Mouse (Mus musculus): ENCODE measurements around the gene Nup62. TPM values are rescaled to one million over a fixed set of nuclear protein-coding genes. Genes with fewer than 3 reads are reported as not detected.
A peak's percentile ranks its signal among the peaks of the same experiment; 100 is the strongest.

The Nup62 gene
- polyA plus RNA-seq, 1 experiment from 2014 or later: 51.0 TPM

GRCm38 (mm10) chr7:44851625-44852234, 35.8 kb downstream of the Nup62 start:
- Histone ChIP-seq H3K4me1 (replicated peaks) (peaks cover 69% of the 10 kb centered on the region), H3K4me2 (no peak overlapping the region)
- 92% methylated on average over 12 of the region's 12 CpGs for WGBS

GRCm38 (mm10) chr7:44852259-44853027, 36.6 kb downstream of the Nup62 start:
- ATAC-seq (ENCODE audit: low read depth): no peak
- Histone ChIP-seq H3K27ac (replicated peaks) (no peak overlapping the region), H3K4me1 (replicated peaks) (peaks cover 67% of the 10 kb centered on the region), H3K4me3 (no peak overlapping the region), H3K36me3 (peaks cover 16% of the 10 kb centered on the region), H3K4me2 (peak overlapping the region; percentile 77; the same call in 1 of the 2 replicates), H3K9ac (no peak overlapping the region), H3K27me3 (no peaks in the 10 kb centered on the region), H3K9me3 (no peaks in the 10 kb centered on the region)
- WGBS: 91% methylated on average over 36 of the region's 36 CpGs

More at GRCm38 (mm10) chr7:44851625-44852234, 35.8 kb downstream of the Nup62 start:
- Histone ChIP-seq H3K27me3 (no peaks in the 10 kb centered on the region), H3K27ac (replicated peaks) (no peak overlapping the region), H3K9ac (peak overlapping the region; percentile 89; the same call in 1 of the 2 replicates), H3K36me3 (peaks cover 18% of the 10 kb centered on the region), H3K9me3 (no peaks in the 10 kb centered on the region), H3K4me3 (no peak overlapping the region)
- no peak for ATAC-seq (ENCODE audit: low read depth)

GRCm38 (mm10) chr7:44853065-44853464, 37.2 kb downstream of the Nup62 start:
- H3K27me3 ChIP-seq: no peaks in the 10 kb centered on the region
- no peaks in the 10 kb centered on the region for H3K9me3 ChIP-seq
- no peak overlapping the region for H3K4me3 ChIP-seq
- H3K4me2 ChIP-seq: peak overlapping the region; percentile 77; the same call in 1 of the 2 replicates
- no peak for ATAC-seq (ENCODE audit: low read depth)
- H3K36me3 ChIP-seq: peaks cover 16% of the 10 kb centered on the region
- H3K9ac ChIP-seq: peak overlapping the region; percentile 81; the same call in 1 of the 2 replicates
- no peak overlapping the region for H3K27ac ChIP-seq (replicated peaks)
- 98% methylated on average over 2 of the region's 2 CpGs for WGBS
- H3K4me1 ChIP-seq (replicated peaks): peaks cover 66% of the 10 kb centered on the region

- ATAC-seq (ENCODE audit: low read depth): no peak
- 30% methylated on average over 26 of the region's 26 CpGs for whole genome bisulfite sequencing
These were observed 37.9 kb downstream of the Nup62 start for GRCm38 (mm10) chr7:44853596-44854355.

GRCm38 (mm10) chr7:44854356-44855031, 38.6 kb downstream of the Nup62 start:
- peaks cover 16% of the 10 kb centered on the region for H3K36me3 ChIP-seq
- H3K4me1 ChIP-seq (replicated peaks): peaks cover 72% of the 10 kb centered on the region
- H3K4me3 ChIP-seq: peak overlapping the region; percentile 43
- H3K9ac ChIP-seq: peak overlapping the region; percentile 81
- no peaks in the 10 kb centered on the region for H3K9me3 ChIP-seq
- H3K27me3 ChIP-seq: no peaks in the 10 kb centered on the region
- peak overlapping the region; percentile 93 for H3K27ac ChIP-seq (replicated peaks)
- WGBS: under 1% methylated on average over 45 of the region's 45 CpGs
- peak overlapping the region; percentile 77 for H3K4me2 ChIP-seq
- 0 out of 2 replicates have a peak, but pooled peaks have one; percentile 1 for ATAC-seq (ENCODE audit: low read depth)

More at GRCm38 (mm10) chr7:44853596-44854355, 37.9 kb downstream of the Nup62 start:
- H3K9me3 ChIP-seq: no peaks in the 10 kb centered on the region
- no peaks in the 10 kb centered on the region for H3K27me3 ChIP-seq
- H3K4me3 ChIP-seq: peak overlapping the region; percentile 43
- peak overlapping the region; percentile 77 for H3K4me2 ChIP-seq
- H3K4me1 ChIP-seq (replicated peaks): peaks cover 72% of the 10 kb centered on the region
- peak overlapping the region; percentile 81 for H3K9ac ChIP-seq
- H3K36me3 ChIP-seq: peaks cover 16% of the 10 kb centered on the region
- peak overlapping the region; percentile 93 for H3K27ac ChIP-seq (replicated peaks)

GRCm38 (mm10) chr7:44855036-44855435, 39.1 kb downstream of the Nup62 start:
- Histone ChIP-seq H3K9me3 (no peaks in the 10 kb centered on the region), H3K27me3 (no peaks in the 10 kb centered on the region), H3K4me1 (replicated peaks) (peaks cover 72% of the 10 kb centered on the region), H3K4me2 (peak overlapping the region; percentile 77), H3K27ac (replicated peaks) (peak overlapping the region; percentile 93), H3K9ac (peak overlapping the region; percentile 81), H3K4me3 (peak overlapping the region; percentile 43), H3K36me3 (peaks cover 16% of the 10 kb centered on the region)
- whole genome bisulfite sequencing: 37% methylated on average over 10 of the region's 10 CpGs
- no peak for ATAC-seq (ENCODE audit: low read depth)

- Histone ChIP-seq H3K9ac (peak overlapping the region; percentile 93), H3K9me3 (no peaks in the 10 kb centered on the region), H3K27ac (replicated peaks) (peak overlapping the region; percentile 95), H3K36me3 (peaks cover 16% of the 10 kb centered on the region), H3K4me1 (replicated peaks) (peaks cover 73% of the 10 kb centered on the region), H3K27me3 (no peaks in the 10 kb centered on the region), H3K4me2 (peak overlapping the region; percentile 97), H3K4me3 (peak overlapping the region; percentile 73)
- WGBS: 66% methylated on average over 9 of the region's 9 CpGs
- no peak for ATAC-seq (ENCODE audit: low read depth)
These were observed 40.5 kb downstream of the Nup62 start for GRCm38 (mm10) chr7:44856265-44856916.

- under 1% methylated on average over 32 of the region's 32 CpGs for WGBS
- Histone ChIP-seq H3K36me3 (peaks cover 23% of the 10 kb centered on the region), H3K27me3 (no peaks in the 10 kb centered on the region), H3K9ac (peak within 1 kb of the TSS; percentile 93), H3K4me1 (replicated peaks) (peaks cover 73% of the 10 kb centered on the region), H3K4me3 (peak within 1 kb of the TSS; percentile 73), H3K4me2 (peak within 1 kb of the TSS; percentile 97), H3K27ac (replicated peaks) (peak within 1 kb of the TSS; percentile 95), H3K9me3 (no peaks in the 10 kb centered on the region)
- peak; percentile 36 for ATAC-seq (ENCODE audit: low read depth)
These were observed 41.2 kb downstream of the Nup62 start, which contains the start of gene Pnkp for GRCm38 (mm10) chr7:44857042-44857552. Pnkp (plus strand) TSS chr7:44857139.

GRCm38 (mm10) chr7:44857905-44858304, 42.0 kb downstream of the Nup62 start:
- Histone ChIP-seq H3K9me3 (no peaks in the 10 kb centered on the region), H3K36me3 (peaks cover 25% of the 10 kb centered on the region), H3K4me3 (peak overlapping the region; percentile 73), H3K4me1 (replicated peaks) (peaks cover 67% of the 10 kb centered on the region), H3K4me2 (peak overlapping the region; percentile 97), H3K27me3 (no peaks in the 10 kb centered on the region), H3K27ac (replicated peaks) (peak overlapping the region; percentile 95), H3K9ac (peak overlapping the region; percentile 93)
- 29% methylated on average over 8 of the region's 8 CpGs for WGBS
- no peak for ATAC-seq (ENCODE audit: low read depth)

GRCm38 (mm10) chr7:44859896-44860295, 44.0 kb downstream of the Nup62 start:
- no peak overlapping the region for H3K4me2 ChIP-seq
- H3K27ac ChIP-seq (replicated peaks): no peak overlapping the region
- H3K9ac ChIP-seq: no peak overlapping the region
- no peaks in the 10 kb centered on the region for H3K27me3 ChIP-seq
- 92% methylated on average over 11 of the region's 11 CpGs for WGBS
- H3K36me3 ChIP-seq: peaks cover 35% of the 10 kb centered on the region
- H3K4me1 ChIP-seq (replicated peaks): peaks cover 60% of the 10 kb centered on the region
- no peaks in the 10 kb centered on the region for H3K9me3 ChIP-seq
- no peak for ATAC-seq (ENCODE audit: low read depth)
- no peak overlapping the region for H3K4me3 ChIP-seq
